Mouse (Mus musculus): ENCODE results near the gene Neo1.
"Not testable (repeated sequence)": the region's sequence is repeated elsewhere in the genome, so short reads cannot be mapped to it uniquely, and the experiment has no call there.

Neo1 gene

DNA sequence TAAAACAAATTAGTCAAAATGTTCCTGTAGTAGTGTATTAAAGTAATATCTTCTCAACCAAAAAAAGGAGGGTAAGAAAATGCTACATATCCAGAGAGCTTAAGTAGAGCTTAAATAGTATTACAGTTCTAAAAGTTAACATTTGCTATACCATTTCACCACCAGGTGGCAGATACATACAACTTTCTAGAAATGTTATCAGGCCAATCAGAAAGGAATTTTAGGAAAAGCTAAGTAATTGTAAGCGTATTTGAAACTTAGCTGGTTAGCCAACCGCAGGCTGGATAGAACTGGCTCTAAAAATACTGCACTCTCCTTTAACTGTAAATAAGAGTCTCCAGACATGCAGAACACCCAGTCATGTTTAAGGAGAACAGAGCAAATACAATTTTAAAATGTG lies 22.9 kb downstream of the Neo1 start:
- ATAC-seq (ENCODE audit: low TSS enrichment): peak; percentile 62; the same call in 1 of the 2 replicates

DNA sequence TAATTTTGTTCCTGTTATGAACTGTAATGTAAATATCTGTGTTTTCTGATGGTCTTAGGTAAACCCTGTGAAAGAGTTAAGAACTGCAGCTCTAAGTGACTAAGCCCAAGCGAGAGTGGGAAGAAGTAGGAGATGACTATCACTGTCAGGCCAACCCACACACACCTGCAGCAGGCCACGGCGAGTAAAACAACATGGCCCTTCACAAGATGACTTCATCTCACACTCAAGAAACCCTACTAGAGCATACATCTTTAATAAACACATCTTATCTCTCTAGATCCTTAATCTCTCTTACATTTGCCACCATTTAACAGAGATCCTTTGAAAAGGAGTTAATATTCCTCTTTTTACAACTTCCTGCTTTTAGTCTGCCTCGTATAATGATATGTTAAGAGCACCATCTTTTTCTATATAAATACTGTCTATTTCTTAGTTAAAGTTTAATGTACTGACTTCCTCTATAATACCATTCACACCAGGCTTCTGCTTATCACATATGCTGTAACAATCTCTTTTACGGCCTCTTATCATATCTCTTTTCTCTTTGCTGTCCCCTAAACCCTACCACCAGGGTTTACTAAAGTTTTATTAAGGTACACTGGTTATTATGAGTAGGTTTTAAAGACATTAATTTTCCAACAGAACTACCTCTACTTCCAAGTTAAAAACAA lies 46.8 kb downstream of the Neo1 start:
- ATAC-seq (ENCODE audit: low TSS enrichment): peak; percentile 41; the same call in 1 of the 2 replicates

DNA sequence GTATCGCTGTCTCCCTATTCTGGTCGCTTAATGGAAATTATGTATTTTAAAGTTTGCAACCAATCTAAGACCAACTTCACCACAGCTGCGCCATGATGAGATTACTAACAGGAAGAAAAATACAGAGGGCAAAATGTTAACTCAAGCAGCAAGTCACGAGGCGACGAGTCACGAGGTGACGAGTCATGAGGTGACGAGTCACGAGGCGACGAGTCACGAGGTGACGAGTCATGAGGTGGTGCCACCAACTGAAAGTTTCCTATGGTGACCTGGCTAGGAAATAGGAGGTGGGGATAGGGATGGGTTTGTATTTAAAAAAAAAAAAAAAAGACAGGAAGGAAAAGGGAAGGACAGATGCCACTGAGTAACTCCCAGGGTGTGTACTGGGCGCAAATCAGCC lies 57.2 kb downstream of the Neo1 start:
- no peak for ATAC-seq (ENCODE audit: low TSS enrichment)

DNA sequence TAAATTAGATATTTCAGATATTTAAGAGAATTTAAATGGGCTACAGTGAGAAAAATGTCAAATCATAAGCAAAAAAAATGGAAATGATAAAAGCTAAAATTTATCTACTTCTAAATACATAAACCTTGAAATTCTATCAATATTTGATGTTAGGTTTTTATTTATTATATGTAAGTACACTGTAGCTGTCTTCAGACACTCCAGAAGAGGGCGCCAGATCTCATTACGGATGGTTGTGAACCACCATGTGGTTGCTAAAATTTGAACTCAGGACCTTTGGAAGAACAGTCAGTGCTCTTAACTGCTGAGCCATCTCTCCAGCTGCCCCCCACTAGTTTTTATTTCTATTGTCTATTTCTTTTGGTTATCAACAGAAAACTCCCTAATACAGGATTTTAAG lies 65.1 kb downstream of the Neo1 start:
- not testable (repeated sequence) for ATAC-seq (ENCODE audit: low TSS enrichment)

DNA sequence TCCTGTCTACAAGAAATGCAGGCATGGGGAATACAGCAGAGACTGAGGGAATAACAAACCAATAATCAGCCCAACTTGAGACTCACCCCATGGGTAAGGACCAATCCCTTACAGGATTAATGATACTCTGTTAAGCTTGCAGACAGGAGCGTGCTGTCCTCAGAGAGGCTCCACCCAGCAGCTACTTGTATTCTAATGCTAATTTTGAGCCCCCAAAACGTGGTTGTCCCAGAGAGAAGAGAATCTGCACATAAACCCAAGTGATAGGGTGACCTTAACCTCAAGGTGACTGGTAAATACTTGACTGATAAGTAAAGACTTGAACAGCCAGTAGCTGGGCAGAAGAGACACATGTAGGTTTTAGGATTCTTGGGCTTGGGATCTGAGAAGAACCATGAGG lies 68.9 kb downstream of the Neo1 start:
- no peak for ATAC-seq (ENCODE audit: low TSS enrichment)

DNA sequence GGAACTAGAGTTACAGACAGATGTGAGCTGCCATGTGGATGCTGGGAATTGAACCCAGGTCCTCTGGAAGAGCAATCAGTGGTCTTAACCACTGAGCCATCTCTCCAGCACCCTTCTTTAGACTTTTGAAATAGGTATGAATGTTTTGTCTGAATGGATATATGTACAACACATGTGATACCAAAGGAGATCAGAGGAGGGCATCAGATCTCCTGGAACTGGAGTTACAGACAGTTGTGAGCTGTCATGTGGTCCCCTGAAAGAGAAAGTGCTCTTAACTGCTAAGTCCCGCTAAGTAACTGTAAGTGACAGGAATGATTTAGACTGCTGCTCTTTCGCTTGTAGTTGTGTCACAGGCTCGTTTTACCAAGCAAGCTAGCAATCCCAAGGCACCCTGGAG lies 80.7 kb downstream of the Neo1 start:
- ATAC-seq (ENCODE audit: low TSS enrichment): no peak

DNA sequence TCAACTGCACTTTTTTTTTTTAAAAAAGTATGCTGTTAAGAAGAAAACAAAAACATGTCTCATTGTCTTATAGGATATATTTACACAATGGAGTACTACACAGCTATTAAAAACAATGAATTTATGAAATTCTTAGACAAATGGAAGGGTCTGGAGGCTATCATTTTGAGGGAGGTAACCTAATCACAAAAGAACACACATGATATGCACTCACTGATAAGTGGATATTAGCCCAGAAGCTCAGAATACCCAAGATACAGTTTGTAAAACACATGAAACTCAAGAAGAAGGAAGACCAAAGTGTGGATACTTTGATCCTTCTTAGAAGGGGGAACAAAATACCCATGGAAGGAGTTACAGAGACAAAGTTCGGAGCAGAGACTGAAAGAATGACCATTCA lies 90.3 kb downstream of the Neo1 start:
- ATAC-seq (ENCODE audit: low TSS enrichment): not testable (repeated sequence)

DNA sequence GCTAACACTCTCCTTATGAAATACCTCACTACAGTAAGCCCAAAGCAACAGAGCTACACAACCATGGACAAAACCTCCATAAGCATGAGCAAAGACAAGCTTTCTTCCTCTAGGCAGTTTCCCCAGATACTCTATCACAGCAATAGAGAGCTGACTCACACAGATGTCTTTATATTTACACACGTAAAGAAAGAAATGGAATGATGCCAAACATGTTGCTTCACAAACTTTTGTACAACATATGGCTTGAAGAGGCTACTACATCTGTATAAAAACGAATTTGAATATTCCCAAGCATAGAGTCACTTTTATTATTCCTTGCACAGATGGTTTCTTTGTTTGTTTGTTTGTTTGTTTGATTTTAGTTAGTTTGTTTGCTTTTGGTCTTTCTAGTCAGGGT lies 101.5 kb downstream of the Neo1 start:
- no peak for ATAC-seq (ENCODE audit: low TSS enrichment)

DNA sequence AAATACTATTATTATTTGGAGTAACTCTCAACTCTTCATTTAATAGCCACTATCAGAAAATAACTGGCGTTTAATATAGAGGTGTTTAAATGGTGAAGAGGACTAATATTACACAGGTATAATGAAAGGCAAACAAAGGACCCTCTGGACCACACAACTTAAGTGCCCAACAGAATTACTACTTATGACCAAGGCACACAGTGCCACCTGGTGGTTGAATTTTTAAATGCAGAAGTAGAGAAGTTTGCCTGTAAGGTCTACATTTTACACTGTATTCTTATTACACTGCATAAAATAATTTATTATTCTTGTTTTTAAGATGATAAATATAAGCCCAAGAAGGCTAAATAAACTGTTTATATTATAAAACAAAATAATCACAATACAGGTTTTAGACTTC lies 108.1 kb downstream of the Neo1 start:
- ATAC-seq (ENCODE audit: low TSS enrichment): no peak

DNA sequence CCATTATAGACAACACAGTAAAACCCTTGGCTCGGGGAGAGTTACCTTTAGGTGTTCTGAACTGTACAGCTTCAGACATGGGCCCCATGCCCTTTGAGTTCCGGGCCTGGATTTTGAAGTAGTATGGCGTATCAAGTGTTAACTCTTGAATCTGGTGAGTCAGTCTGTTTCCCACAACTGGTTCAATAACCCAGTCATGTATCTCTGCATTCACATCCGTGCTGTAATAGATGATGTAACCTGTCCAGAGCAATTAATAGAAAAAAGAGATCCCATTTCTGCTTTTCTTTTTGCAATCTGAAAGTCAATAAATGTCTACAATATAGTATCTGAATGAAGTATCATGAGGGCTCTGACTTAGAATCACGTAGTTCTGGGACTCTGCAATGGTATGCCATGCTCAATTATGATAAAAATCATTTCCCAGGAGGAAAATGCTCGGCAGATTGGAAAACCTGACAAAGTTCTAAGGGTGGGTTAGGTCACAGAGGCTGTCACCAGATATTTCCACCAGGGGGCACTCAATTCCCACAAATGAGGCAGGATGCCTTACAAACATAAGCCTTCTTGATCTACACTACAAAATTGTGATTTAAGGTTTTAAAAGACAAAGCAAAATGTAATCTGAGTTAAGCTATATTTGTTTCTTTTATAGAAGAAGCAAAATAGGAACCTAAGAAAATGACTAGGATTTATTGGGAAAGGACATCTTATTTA lies 133.2 kb downstream of the Neo1 start:
- peak; percentile 77; the same call in 1 of the 2 replicates for ATAC-seq (ENCODE audit: low TSS enrichment)

DNA sequence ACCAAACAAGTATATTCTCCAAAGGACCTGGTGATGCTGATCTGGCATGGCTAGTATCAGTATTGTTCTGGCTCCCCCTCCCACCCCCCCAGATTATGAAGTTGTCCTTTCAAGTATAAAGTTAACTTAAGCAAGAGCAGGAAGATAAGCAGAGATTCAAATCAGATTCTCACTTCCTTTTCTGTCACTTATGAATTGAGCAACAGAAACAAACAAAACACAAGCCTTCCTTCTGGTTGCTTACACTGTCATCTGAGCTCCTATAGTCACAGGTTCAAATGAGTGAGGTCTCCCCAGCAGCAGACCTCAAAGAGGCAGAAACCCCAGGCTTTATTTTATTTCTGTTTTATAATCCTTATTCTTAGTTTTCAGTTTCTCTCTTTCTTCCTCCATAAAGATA lies 136.6 kb downstream of the Neo1 start:
- no peak for ATAC-seq (ENCODE audit: low TSS enrichment)

DNA sequence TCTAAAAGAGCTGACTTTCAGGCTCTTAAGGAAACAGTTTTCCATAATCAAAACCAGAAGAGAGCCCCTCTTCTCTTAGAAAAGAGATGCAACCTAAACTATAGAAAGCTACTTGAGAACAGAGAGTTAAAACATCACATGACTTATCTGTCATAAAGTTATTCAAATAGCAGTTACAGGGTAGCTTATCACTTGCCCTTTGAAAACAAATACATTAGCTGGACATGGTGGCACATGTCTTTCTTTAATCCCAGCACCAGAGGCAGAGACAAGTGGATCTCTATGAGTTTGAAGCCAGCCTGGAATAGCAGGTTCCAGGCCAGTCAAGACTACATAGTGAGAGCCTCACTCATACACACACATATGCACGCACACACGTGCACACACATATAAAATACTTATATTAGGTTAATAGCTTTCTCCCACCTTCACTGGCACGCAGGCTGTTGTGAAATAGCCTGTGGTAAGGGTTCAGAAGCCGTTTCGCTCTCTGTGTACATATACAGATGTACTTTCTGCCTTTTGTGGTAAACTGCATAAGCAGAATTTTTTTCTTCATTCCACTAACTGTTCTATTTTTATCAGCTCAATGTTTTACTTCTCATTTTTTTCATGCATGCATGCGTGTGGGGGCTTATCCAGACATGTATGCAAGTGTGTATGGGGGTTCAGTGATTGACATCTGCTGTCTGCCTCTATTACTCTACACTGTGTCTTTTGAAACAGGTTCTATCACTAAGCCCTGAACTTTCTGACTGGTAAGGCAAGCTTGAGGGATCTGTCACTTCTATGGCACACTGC lies 144.2 kb downstream of the Neo1 start:
- ATAC-seq (ENCODE audit: low TSS enrichment): no peak

DNA sequence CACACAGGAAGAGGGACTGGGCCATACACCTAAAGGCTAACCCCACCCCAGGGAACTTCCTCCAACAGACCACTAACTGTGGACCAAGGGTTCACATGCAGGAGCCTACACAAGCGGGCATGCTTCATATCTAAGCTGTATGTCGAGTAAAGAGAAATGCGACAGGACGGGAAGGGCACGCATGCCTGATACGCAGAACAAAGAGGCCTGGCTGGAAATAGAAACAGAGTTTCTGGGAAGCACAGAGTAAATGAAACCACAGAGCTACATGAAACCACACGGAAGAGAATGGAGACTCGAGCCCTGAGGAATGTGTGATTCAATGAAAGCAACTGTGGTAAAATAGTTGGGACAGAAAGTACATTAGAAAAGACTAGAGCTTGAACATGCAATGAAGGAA lies 145.3 kb downstream of the Neo1 start:
- ATAC-seq (ENCODE audit: low TSS enrichment): no peak

DNA sequence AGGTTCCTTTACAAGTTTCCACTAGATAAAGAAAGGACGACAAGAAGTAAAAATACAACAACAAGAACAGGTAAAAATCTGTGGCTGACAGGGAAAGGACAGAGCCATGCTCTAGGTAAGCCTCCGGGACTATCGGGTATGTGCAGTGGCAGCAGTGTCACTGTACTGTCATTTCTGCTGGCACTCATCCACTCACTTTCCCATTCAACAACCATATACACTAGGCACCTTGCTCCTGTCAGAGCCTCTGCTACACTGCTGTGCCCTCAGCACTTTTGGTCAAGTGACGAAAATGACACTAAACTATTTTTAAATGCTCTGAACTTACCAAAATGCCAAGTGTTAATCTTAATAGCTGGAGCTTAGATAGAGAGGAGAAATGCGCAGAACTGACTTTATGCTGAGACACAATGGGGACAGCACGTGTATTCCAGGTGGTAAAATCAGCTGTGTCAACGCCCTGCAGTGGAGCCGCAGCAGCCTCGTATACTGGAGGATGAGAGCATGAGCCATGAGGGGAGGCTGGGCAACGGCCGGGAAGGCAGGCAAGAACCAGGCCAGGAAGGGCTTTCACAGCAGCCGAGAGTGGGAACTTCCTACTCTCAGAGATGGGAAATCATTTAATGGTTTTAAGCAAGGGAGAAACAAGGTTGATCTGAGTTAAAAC lies 146.3 kb downstream of the Neo1 start:
- no peak for ATAC-seq (ENCODE audit: low TSS enrichment)

DNA sequence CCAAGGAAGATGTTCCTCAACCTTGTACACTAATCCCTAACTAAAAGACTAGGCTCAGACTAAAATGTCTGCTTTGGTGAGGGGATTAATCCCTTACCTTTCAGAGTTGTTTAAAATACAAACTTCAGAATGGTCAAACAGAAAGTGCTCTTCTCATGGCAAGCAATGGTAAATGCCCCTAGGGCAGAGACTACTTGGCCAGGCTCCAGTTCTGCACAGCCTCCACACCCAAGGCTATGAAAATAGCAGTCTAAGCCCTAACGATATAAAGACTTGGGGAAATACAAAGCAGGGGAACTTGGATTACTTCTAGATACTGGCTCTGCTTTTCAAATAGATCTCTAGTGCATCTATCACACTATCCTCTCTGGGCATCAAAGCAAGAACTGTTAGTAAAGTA lies 153.6 kb downstream of the Neo1 start:
- ATAC-seq (ENCODE audit: low TSS enrichment): no peak

DNA sequence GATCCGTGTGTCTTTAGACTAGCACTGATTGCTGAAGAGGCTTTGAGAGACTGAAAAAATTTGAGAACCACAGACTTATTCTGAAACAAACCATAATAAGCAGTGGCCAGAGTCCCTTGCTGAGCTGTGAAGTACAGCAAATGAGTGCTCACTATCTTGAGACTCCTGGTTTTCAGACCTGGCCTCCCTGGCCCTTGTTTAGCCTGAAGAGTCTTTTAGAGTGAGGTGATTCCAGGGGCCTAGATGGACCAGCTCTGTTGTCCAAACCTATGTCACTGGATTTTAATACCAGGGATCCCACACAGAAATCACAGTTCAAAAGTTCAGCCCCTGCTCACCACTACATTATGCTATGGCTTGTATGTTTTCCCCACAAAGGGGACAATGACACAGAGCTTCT lies 156.4 kb downstream of the Neo1 start:
- ATAC-seq (ENCODE audit: low TSS enrichment): no peak

DNA sequence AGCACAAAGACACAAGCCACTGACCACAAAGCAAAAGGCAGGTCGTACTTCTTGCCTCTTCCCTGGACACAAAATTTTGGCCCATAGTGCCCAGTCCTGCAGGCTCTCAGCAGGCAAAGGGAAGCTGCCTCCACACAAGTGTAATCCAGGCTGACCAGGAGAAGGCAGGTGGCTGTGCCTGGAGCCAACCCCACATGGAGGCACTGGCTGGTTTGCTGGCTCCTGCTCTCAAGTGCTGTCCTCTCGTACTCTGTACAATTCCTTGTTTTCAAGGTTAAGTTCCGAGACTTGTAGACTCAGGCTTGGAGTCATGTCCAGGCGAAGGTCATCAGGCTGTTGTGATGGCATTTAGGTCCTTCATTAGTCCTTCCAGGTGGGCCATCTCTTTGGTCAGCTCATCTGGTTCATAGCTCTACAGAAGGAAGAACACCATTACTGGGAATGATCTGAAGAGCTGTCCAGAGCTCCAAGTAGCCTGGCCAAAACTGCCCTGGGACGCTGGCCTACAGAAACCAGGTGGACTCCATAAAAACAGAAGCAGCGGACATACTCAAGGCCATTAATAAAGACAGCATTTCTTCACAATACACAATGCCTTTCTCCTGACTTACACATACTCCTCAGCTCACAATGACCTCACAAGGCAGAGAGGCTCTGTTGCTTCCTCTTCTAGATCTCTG lies 159.2 kb downstream of the Neo1 start:
- ATAC-seq (ENCODE audit: low TSS enrichment): no peak

DNA sequence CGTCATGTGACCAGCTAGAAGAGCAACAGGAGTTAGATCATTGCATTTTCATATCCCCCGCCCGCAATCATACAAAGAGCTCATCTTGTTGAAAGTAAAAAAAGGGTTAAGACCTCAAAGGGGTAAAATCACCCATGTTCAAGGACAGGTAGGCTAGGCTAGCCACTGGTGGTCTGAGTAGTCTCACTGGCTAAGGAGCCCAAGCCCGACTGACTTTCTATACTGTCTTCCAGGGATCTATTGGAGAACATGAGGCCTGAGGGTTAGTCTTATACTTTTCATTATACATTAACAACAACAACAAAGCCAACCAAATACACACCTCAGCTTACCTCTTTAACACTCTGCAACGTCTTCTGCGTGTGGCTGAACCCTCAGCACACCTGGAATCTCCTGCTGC lies 160.8 kb downstream of the Neo1 start:
- no peak for ATAC-seq (ENCODE audit: low TSS enrichment)

DNA sequence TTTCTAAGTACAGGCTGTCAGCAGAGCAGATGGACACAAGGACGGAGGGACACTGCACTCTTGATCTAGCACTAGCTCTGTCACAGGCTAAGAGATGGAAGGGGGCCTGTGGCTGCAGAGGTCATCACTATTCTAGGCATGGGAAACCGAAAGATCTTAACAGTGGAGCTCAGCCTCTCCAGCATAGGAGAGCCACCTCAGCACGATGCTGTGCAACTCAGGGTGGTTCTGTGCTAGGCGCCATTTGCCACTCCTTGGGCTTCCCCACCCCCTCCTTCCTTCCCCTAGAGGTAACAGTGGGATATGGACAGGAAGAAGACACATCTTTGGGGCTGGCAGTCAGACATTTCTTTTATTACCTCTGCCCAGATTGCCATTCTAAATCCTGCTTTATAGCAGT lies 161.9 kb downstream of the Neo1 start:
- ATAC-seq (ENCODE audit: low TSS enrichment): no peak

DNA sequence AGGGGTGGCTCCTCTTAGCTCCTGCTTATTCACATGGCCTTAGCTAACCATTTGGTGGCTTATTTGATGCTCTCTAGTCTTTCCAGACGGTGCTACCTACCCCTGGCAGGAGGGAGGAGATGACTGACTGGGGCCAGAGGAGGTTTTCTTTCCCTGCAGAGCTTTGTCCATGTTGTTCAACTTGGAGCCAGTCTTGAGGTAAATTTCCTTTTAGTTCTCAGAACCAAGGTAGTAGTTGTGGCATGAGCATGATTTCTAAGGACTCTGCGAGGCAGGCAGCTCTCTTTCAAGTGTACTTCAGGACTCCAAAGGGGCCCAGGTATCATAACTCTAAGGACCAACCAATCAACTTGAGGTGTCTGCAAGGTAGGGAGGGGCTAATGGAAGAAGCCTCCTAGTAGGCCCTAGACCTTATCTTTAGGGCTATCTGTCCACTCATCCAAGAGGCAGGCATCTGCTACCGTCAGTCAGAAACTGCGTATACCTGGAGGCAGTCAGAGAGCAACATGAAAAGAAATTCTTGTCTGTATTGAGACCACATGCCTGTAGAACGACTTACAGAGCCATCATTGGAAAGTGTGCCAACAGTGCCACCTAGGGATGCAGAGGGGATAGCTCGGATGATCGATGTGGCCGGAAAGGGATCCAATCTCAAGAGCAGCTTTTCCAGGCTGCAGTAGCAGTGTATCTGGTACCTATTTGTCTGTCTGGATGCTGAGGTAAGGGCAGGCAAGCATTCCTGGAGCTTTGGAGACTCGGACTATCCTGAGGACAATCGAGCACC lies 162.5 kb downstream of the Neo1 start:
- ATAC-seq (ENCODE audit: low TSS enrichment): peak; percentile 95

DNA sequence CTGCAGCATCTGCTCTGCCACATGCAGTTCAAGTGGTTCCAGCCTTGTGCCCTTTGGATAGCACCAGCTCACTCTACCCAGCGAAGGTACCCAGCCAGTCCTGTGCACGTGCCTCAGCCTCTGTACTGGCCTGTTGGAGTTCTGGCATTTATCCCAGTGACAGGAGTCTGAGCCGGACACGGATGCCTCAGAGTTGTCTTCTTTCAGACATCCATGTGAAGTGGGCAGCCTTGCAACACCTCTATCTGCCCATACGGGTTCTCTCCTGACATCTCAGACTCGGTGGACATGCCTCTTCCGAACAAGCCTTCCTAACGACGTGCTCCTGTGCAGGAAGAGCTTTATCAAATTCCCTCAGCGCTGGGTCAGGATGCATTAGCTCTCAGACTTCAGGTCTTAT lies 165.1 kb downstream of the Neo1 start:
- ATAC-seq (ENCODE audit: low TSS enrichment): no peak
